Mouse (Mus musculus) liver, embryonic 11.5 days (tissue): ENCODE results near the gene Gm21976. TPM values are rescaled to one million over a fixed set of nuclear protein-coding genes. Genes with fewer than 3 reads are reported as not detected.
A peak's percentile ranks its signal among the peaks of the same experiment; 100 is the strongest.

ENCODE experiments used
- ATAC-seq: fragments of 200-750 bp; cut with Nextera tagmentation; replicated peaks from 2 replicates; pipeline ENCODE4 v1.8.0; 2017; ENCODE audit warnings: moderate number of reproducible peaks, mild to moderate bottlenecking, moderate TSS enrichment, moderate library complexity; ENCODE audit not compliant: low FRiP score
- DNase-seq: peaks from one replicate; pipeline ENCODE4 v3.0.0-alpha.2; 2017; ENCODE audit warnings: low spot score
- H3K27ac ChIP-seq: fragments of 300-500 bp; sonication (generic); 2 replicates; pipeline ENCODE4 v1.5.1; 2014; ENCODE audit warnings: mild to moderate bottlenecking, low read depth, low read length, control low read depth
- H3K27me3 ChIP-seq: fragments of 300-500 bp; sonication (generic); replicated peaks from 2 replicates; pipeline ENCODE4 v1.6.1; 2014; ENCODE audit warnings: low read length, mixed read lengths; ENCODE audit not compliant: control insufficient read depth, insufficient read depth
- H3K36me3 ChIP-seq: fragments of 300-500 bp; sonication (generic); 2 replicates; pipeline ENCODE4 v1.6.1; 2014; ENCODE audit warnings: mild to moderate bottlenecking, low read length, moderate library complexity, mixed read lengths; ENCODE audit not compliant: control insufficient read depth, insufficient read depth
- H3K4me1 ChIP-seq: fragments of 300-500 bp; sonication (generic); replicated peaks from 2 replicates; pipeline ENCODE4 v1.6.1; 2014; ENCODE audit warnings: low read length, mixed read lengths; ENCODE audit not compliant: control insufficient read depth, insufficient read depth
- H3K4me2 ChIP-seq: fragments of 300-500 bp; sonication (generic); 2 replicates; pipeline ENCODE4 v1.6.1; 2014; ENCODE audit warnings: mild to moderate bottlenecking, control low read depth, moderate library complexity
- H3K4me3 ChIP-seq: fragments of 300-500 bp; sonication (generic); 2 replicates; pipeline ENCODE4 v1.5.1; 2014; ENCODE audit warnings: low read depth, low read length, control low read depth
- H3K9ac ChIP-seq: fragments of 300-500 bp; sonication (generic); 2 replicates; pipeline ENCODE4 v1.6.1; 2014; ENCODE audit warnings: low read depth, low read length, control low read depth
- H3K9me3 ChIP-seq: fragments of 300-500 bp; sonication (generic); 2 replicates; pipeline ENCODE4 v1.6.1; 2016; ENCODE audit warnings: low read length, inconsistent platforms, mixed read lengths; ENCODE audit not compliant: control insufficient read depth
- WGBS: fragments of 180-500 bp; shearing (Covaris S2); extraction: QIAGEN DNeasy Blood & Tissue Kit; methylation state at CpG from one replicate; pipeline ENCODE4 v1.1.7; 2014; 5-methylcytosine and 5-hydroxymethylcytosine counted together
- polyA plus RNA-seq: library from polyadenylated mRNA; unstranded; fragments of >200 nt; fragmentation: Nextera tagmentation; extraction: Ambion mirVana; gene quantifications from 2 replicates; pipeline ENCODE4 v1.2.1, GENCODE M21; 2014

The Gm21976 gene
- polyA plus RNA-seq, 1 experiment from 2014 or later, result not detected

DNA sequence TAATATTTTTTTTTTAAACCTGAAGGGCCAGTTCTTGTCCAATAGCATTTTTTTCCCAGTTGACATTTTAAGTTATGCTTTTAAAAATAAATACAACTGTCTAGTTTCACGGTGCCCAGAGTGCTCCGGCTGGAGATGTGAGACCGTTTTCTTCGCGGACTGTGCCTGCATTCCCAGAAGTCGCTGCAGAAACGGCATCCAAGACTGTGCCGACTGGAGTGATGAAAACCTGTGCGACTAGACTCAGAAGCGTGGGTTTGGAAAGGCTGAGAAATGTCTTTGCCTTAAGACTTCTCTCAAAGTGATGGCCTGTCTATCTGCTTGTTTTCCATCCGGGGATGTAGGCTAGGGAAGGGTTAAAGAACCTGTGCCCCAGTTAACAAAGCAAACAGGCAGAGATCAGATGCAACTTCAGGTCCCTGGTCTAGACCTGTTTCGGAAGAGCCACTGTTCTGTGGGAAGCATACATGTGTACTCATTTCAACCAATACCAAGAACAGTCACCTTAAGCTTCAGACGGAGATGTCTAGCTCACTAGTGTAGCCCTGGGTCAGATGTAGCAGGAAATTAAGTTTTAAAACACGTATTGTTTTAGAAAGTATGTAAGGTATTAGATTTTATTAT lies 27.3 kb downstream of the Gm21976 start:
- Histone ChIP-seq H3K4me2 (no peak overlapping the region), H3K27ac (no peak overlapping the region), H3K36me3 (peaks cover 21% of the 10 kb centered on the region), H3K9me3 (no peaks in the 10 kb centered on the region), H3K9ac (no peak overlapping the region), H3K4me3 (no peak overlapping the region), H3K4me1 (no peaks in the 10 kb centered on the region), H3K27me3 (no peaks in the 10 kb centered on the region)
- 60% methylated on average over 14 of the region's 14 CpGs for WGBS
- no peak for DNase-seq
- ATAC-seq, result no peak

DNA sequence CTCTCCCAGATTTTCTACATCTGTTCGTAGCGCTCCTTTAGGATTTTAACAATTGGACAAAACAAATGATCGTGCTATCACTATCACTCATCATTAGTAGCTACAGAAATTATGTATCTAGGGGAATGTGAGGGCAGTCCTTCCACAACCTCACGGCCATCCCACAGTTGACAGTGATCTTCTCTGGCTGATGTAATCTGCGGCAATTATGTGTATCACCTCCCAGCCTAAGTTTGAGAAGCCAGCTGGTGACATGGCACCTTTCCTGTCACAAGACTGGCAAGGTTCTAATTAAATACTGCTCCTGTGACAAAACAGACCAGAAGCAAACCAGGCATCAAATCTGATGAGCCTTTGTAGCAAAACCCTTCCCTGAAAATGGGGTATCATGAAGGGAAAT lies 28.3 kb downstream of the Gm21976 start:
- no peaks in the 10 kb centered on the region for H3K9me3 ChIP-seq
- WGBS, result 76% methylated on average over 5 of the region's 5 CpGs
- no peak for ATAC-seq
- no peaks in the 10 kb centered on the region for H3K27me3 ChIP-seq
- no peaks in the 10 kb centered on the region for H3K4me1 ChIP-seq
- H3K4me2 ChIP-seq, result no peak overlapping the region
- peaks cover 23% of the 10 kb centered on the region for H3K36me3 ChIP-seq
- no peak overlapping the region for H3K27ac ChIP-seq
- DNase-seq, result no peak
- H3K9ac ChIP-seq, result no peak overlapping the region
- no peak overlapping the region for H3K4me3 ChIP-seq

- Histone ChIP-seq H3K4me3 (no peak overlapping the region), H3K9me3 (no peaks in the 10 kb centered on the region), H3K27me3 (no peaks in the 10 kb centered on the region), H3K4me2 (no peak overlapping the region), H3K27ac (no peak overlapping the region), H3K36me3 (peaks cover 29% of the 10 kb centered on the region), H3K9ac (no peak overlapping the region), H3K4me1 (no peaks in the 10 kb centered on the region)
- ATAC-seq (no peak), DNase-seq (no peak)
- WGBS, result 81% methylated on average over 4 of the region's 4 CpGs
These were observed 29.0 kb downstream of the Gm21976 start for GRCm38 (mm10) chr13:98308724-98309123.

DNA sequence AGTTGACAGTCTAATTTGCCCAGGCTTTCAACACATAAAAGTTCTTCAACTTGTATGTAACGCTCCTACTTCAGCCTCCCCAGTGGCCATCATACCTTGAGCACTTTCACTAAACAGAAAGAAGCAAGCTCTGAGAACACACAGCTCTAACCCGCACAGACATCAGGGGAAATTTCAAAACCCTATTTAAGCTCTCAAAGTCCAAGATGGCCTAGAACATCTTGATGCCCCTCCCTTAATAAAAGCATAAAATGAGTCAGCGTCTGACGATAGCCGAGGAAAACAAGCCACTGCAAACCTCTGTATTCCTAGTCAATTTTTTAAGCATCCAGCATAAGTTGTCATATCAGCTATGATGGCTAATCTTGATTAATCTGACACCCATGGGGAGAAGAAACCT lies 31.9 kb downstream of the Gm21976 start:
- H3K9me3 ChIP-seq, result no peaks in the 10 kb centered on the region
- H3K9ac ChIP-seq, result no peak overlapping the region
- no peak for ATAC-seq
- DNase-seq, result no peak
- WGBS, result 94% methylated on average over 5 of the region's 5 CpGs
- peaks cover 32% of the 10 kb centered on the region for H3K36me3 ChIP-seq
- peaks cover 10% of the 10 kb centered on the region for H3K4me1 ChIP-seq
- H3K4me3 ChIP-seq, result no peak overlapping the region
- H3K27ac ChIP-seq, result no peak overlapping the region
- no peaks in the 10 kb centered on the region for H3K27me3 ChIP-seq
- no peak overlapping the region for H3K4me2 ChIP-seq

GRCm38 (mm10) chr13:98313631-98314030 lies 33.9 kb downstream of the Gm21976 start:
- H3K27me3 ChIP-seq, result no peaks in the 10 kb centered on the region
- no peak overlapping the region for H3K4me3 ChIP-seq
- H3K4me2 ChIP-seq, result no peak overlapping the region
- no peak overlapping the region for H3K9ac ChIP-seq
- ATAC-seq, result no peak
- WGBS, result 71% methylated on average over 7 of the region's 7 CpGs
- no peaks in the 10 kb centered on the region for H3K9me3 ChIP-seq
- no peak for DNase-seq
- H3K4me1 ChIP-seq, result peaks cover 10% of the 10 kb centered on the region
- H3K27ac ChIP-seq, result no peak overlapping the region
- H3K36me3 ChIP-seq, result peaks cover 28% of the 10 kb centered on the region

DNA sequence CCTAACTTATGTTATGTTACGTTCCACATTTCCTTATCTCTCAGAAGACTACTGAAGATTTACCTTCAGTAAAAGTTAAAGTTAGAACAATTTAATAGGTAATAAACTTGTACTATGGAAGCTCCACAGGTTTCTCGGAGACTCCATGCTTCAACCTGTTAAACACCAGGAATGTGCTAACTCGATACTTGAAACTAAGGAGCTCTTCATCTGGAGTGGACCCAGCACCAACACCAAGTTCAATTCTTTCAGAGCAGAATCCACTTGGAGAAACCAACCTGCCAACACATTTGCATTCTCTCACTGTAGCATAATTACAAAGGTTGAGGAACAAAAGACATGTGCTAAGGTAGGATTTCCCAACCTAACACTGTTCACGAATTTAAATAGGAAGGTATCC lies 35.4 kb downstream of the Gm21976 start:
- no peak for ATAC-seq
- peaks cover 10% of the 10 kb centered on the region for H3K4me1 ChIP-seq
- DNase-seq, result no peak
- WGBS, result 66% methylated on average over 4 of the region's 4 CpGs
- peak overlapping the region; percentile 78 for H3K4me2 ChIP-seq
- no peak overlapping the region for H3K9ac ChIP-seq
- H3K36me3 ChIP-seq, result peaks cover 22% of the 10 kb centered on the region
- no peak overlapping the region for H3K27ac ChIP-seq
- peak overlapping the region; percentile 100 for H3K4me3 ChIP-seq
- H3K9me3 ChIP-seq, result no peaks in the 10 kb centered on the region
- no peaks in the 10 kb centered on the region for H3K27me3 ChIP-seq

DNA sequence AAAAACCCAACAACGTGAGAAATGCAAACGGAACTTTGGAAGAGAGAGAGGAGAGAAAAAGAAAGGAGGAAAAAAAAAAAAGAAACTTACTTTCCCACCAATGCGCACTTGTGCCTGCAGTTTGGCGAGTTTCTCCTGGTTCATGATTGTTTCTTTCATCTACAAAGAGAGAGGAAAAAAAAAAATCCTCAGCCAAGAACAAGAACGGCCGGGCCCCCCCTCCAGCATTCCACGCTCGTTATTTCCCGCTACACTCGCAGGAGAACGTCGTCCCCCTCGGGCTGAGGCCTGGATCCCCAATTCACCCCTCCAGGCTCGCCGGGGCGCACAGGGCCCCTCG lies 36.4 kb downstream of the Gm21976 start:
- no peak for DNase-seq
- Histone ChIP-seq H3K27ac (peak overlapping the region; percentile 91), H3K9ac (peak overlapping the region; percentile 100), H3K4me1 (peaks cover 10% of the 10 kb centered on the region), H3K4me2 (peak overlapping the region; percentile 78), H3K27me3 (no peaks in the 10 kb centered on the region), H3K4me3 (peak overlapping the region; percentile 100), H3K36me3 (peaks cover 17% of the 10 kb centered on the region), H3K9me3 (no peaks in the 10 kb centered on the region)
- under 1% methylated on average over 17 of the region's 17 CpGs for WGBS
- no peak for ATAC-seq

- Histone ChIP-seq H3K9me3 (no peaks in the 10 kb centered on the region), H3K4me1 (peaks cover 10% of the 10 kb centered on the region), H3K36me3 (peaks cover 11% of the 10 kb centered on the region), H3K9ac (peak within 1 kb of the TSS; percentile 100), H3K27ac (peak within 1 kb of the TSS; percentile 91), H3K4me3 (peak within 1 kb of the TSS; percentile 100), H3K4me2 (peak within 1 kb of the TSS; percentile 79), H3K27me3 (no peaks in the 10 kb centered on the region)
- ATAC-seq (peak; percentile 86), DNase-seq (peak; percentile 94)
- under 1% methylated on average over 80 of the region's 90 CpGs for WGBS
These were observed 37.0 kb downstream of the Gm21976 start, which contains the start of gene Btf3 for GRCm38 (mm10) chr13:98316480-98317245. Btf3 (minus strand) TSS chr13:98317006.

DNA sequence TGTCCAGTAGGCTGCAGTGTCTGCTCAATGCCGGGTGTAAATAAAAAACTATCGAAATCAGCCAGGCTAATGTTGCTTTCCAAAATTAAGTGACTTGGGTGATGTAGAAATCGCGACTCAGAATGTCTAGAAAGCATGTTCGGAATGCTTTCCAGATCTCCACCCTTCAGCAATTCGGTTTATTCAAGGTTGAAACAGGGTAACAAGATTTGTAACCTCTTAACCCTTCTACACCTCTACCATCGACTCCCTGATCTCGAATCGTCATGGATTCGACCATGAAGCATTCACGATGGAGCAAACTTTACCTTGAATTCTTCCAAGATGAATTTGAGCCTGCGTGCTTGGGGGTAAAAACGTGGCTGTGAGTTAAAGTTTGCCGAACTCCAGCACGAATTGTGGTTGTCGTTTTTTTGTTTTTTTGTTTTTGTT lies 37.6 kb downstream of the Gm21976 start:
- 1% methylated on average over 16 of the region's 16 CpGs for WGBS
- no peak for DNase-seq

More for the DNA sequence above, 37.6 kb downstream of the Gm21976 start:
- Histone ChIP-seq H3K4me1 (peaks cover 10% of the 10 kb centered on the region), H3K9me3 (no peaks in the 10 kb centered on the region), H3K36me3 (peaks cover 11% of the 10 kb centered on the region), H3K27ac (peak overlapping the region; percentile 91), H3K4me2 (peak overlapping the region; percentile 79), H3K27me3 (no peaks in the 10 kb centered on the region), H3K4me3 (peak overlapping the region; percentile 100), H3K9ac (peak overlapping the region; percentile 100)
- peak; percentile 10; the same call in 1 of the 2 replicates for ATAC-seq
